Mouse (Mus musculus) embryonic facial prominence, embryonic 11.5 days (tissue): ENCODE data around the gene Jag2. TPM values are rescaled to one million over a fixed set of nuclear protein-coding genes. Genes with fewer than 3 reads are reported as not detected.
A peak's percentile ranks its signal among the peaks of the same experiment; 100 is the strongest.

Source experiments
- ATAC-seq: fragments of 200-750 bp; cut with Nextera tagmentation; replicated peaks from 2 replicates; pipeline ENCODE4 v1.8.0; 2017; ENCODE audit warnings: low read depth; ENCODE audit not compliant: insufficient number of reproducible peaks, low FRiP score, low TSS enrichment
- DNase-seq: peaks from one replicate; pipeline ENCODE4 v3.0.0-alpha.2; 2015; ENCODE audit warnings: low spot score
- H3K27ac ChIP-seq: fragments of 300-500 bp; sonication (generic); replicated peaks from 2 replicates; pipeline ENCODE4 v1.5.1; 2014; ENCODE audit warnings: mild to moderate bottlenecking, low read depth, low read length, control low read depth
- H3K27me3 ChIP-seq: fragments of 300-500 bp; sonication (generic); 2 replicates; pipeline ENCODE4 v1.6.1; 2014; ENCODE audit warnings: mild to moderate bottlenecking, low read length, moderate library complexity, mixed read lengths; ENCODE audit not compliant: control insufficient read depth, insufficient read depth
- H3K36me3 ChIP-seq: fragments of 300-500 bp; sonication (generic); replicated peaks from 2 replicates; pipeline ENCODE4 v1.6.1; 2014; ENCODE audit warnings: low read depth, mild to moderate bottlenecking, low read length, moderate library complexity, mixed read lengths; ENCODE audit not compliant: control insufficient read depth, insufficient read depth
- H3K4me1 ChIP-seq: fragments of 300-500 bp; sonication (generic); 2 replicates; pipeline ENCODE4 v1.6.1; 2014; ENCODE audit warnings: low read length, mixed read lengths; ENCODE audit not compliant: control insufficient read depth, insufficient read depth
- H3K4me2 ChIP-seq: fragments of 300-500 bp; sonication (generic); 2 replicates; pipeline ENCODE4 v1.6.1; 2014; ENCODE audit warnings: low read depth, mild to moderate bottlenecking, control low read depth, low read length, moderate library complexity
- H3K4me3 ChIP-seq: fragments of 300-500 bp; sonication (generic); 2 replicates; pipeline ENCODE4 v1.5.1; 2014; ENCODE audit warnings: low read depth, low read length, control low read depth
- H3K9ac ChIP-seq: fragments of 300-500 bp; sonication (generic); replicated peaks from 2 replicates; pipeline ENCODE4 v1.6.1; 2014; ENCODE audit warnings: mild to moderate bottlenecking, control low read depth, low read length
- H3K9me3 ChIP-seq: fragments of 300-500 bp; sonication (generic); replicated peaks from 2 replicates; pipeline ENCODE4 v1.6.1; 2016; ENCODE audit warnings: mild to moderate bottlenecking, low read length, inconsistent platforms, mixed read lengths; ENCODE audit not compliant: control insufficient read depth
- WGBS: fragments of 180-500 bp; shearing (Covaris S2); extraction: QIAGEN DNeasy Blood & Tissue Kit; methylation state at CpG from one replicate; pipeline ENCODE4 v1.1.7; 2014; 5-methylcytosine and 5-hydroxymethylcytosine counted together
- polyA plus RNA-seq: library from polyadenylated mRNA; unstranded; fragments of >200 nt; fragmentation: Nextera tagmentation; extraction: Ambion mirVana; gene quantifications from 2 replicates; pipeline ENCODE4 v1.2.1, GENCODE M21; 2014

The Jag2 gene
- polyA plus RNA-seq, 1 experiment from 2014 or later: 3.5 TPM

- H3K27me3 ChIP-seq: no peaks in the 10 kb centered on the region
- H3K4me1 ChIP-seq: no peaks in the 10 kb centered on the region; the same call in 1 of the 2 replicates
- H3K27ac ChIP-seq: peak overlapping the region; percentile 30
- ATAC-seq: peak; percentile 84
- WGBS: under 1% methylated on average over 58 of the region's 58 CpGs
- peak overlapping the region; percentile 78 for H3K4me2 ChIP-seq
- peak; percentile 95 for DNase-seq
- H3K9ac ChIP-seq: peak overlapping the region; percentile 75
- H3K36me3 ChIP-seq: no peaks in the 10 kb centered on the region
- peak overlapping the region; percentile 42 for H3K4me3 ChIP-seq
- H3K9me3 ChIP-seq: no peaks in the 10 kb centered on the region
Measured at GRCm38 (mm10) chr12:112950040-112950760, 20.6 kb upstream of the Jag2 start.

- Histone ChIP-seq H3K4me1 (no peaks in the 10 kb centered on the region; the same call in 1 of the 2 replicates), H3K36me3 (no peaks in the 10 kb centered on the region), H3K27ac (no peak overlapping the region), H3K9ac (no peak overlapping the region), H3K27me3 (no peaks in the 10 kb centered on the region), H3K4me2 (no peak overlapping the region), H3K4me3 (no peak overlapping the region), H3K9me3 (no peaks in the 10 kb centered on the region)
- ATAC-seq (no peak), DNase-seq (peak; percentile 28)
- 19% methylated on average over 4 of the region's 4 CpGs for WGBS
Measured at GRCm38 (mm10) chr12:112947307-112947706, 17.7 kb upstream of the Jag2 start.

- Histone ChIP-seq H3K36me3 (no peaks in the 10 kb centered on the region), H3K27me3 (no peaks in the 10 kb centered on the region; the same call in 1 of the 2 replicates), H3K27ac (no peak overlapping the region), H3K4me3 (no peak overlapping the region), H3K4me1 (no peaks in the 10 kb centered on the region), H3K4me2 (no peak overlapping the region), H3K9me3 (no peaks in the 10 kb centered on the region), H3K9ac (no peak overlapping the region)
- ATAC-seq (no peak), DNase-seq (no peak)
- WGBS: 74% methylated on average over 2 of the region's 2 CpGs
Measured at GRCm38 (mm10) chr12:112943669-112944068, 14.1 kb upstream of the Jag2 start.

- H3K4me2 ChIP-seq: peak within 1 kb of the TSS; percentile 62
- peak within 1 kb of the TSS; percentile 75 for H3K4me3 ChIP-seq
- H3K9me3 ChIP-seq: no peaks in the 10 kb centered on the region
- no peaks in the 10 kb centered on the region; the same call in 1 of the 2 replicates for H3K27me3 ChIP-seq
- H3K36me3 ChIP-seq: no peaks in the 10 kb centered on the region
- peak within 1 kb of the TSS; percentile 35 for H3K27ac ChIP-seq
- no peaks in the 10 kb centered on the region for H3K4me1 ChIP-seq
- 1% methylated on average over 52 of the region's 58 CpGs for WGBS
- DNase-seq (peak; percentile 82), ATAC-seq (peak; percentile 66)
- peak within 1 kb of the TSS; percentile 81 for H3K9ac ChIP-seq
Measured at GRCm38 (mm10) chr12:112941776-112942713, 12.5 kb upstream of the Jag2 start, which contains the start of gene Nudt14. Nudt14 (minus strand) TSS chr12:112942124.

- H3K27me3 ChIP-seq: no peaks in the 10 kb centered on the region; the same call in 1 of the 2 replicates
- H3K9me3 ChIP-seq: no peaks in the 10 kb centered on the region
- WGBS: 49% methylated on average over 10 of the region's 10 CpGs
- ATAC-seq (no peak; the same call in 1 of the 2 replicates), DNase-seq (no peak)
- no peak overlapping the region for H3K27ac ChIP-seq
- H3K4me3 ChIP-seq: peak overlapping the region; percentile 75
- H3K4me1 ChIP-seq: no peaks in the 10 kb centered on the region
- peak overlapping the region; percentile 62 for H3K4me2 ChIP-seq
- H3K9ac ChIP-seq: no peak overlapping the region; the same call in 1 of the 2 replicates
- H3K36me3 ChIP-seq: no peaks in the 10 kb centered on the region
Measured at GRCm38 (mm10) chr12:112941156-112941775, 11.7 kb upstream of the Jag2 start.

- H3K27ac ChIP-seq: no peak overlapping the region
- H3K4me1 ChIP-seq: no peaks in the 10 kb centered on the region
Measured at GRCm38 (mm10) chr12:112940710-112941109, 11.1 kb upstream of the Jag2 start.

GRCm38 (mm10) chr12:112940238-112940637 is 10.7 kb upstream of the Jag2 start:
- no peak overlapping the region for H3K27ac ChIP-seq
- H3K4me3 ChIP-seq: no peak overlapping the region
- no peaks in the 10 kb centered on the region; the same call in 1 of the 2 replicates for H3K27me3 ChIP-seq
- ATAC-seq (no peak), DNase-seq (no peak)
- H3K36me3 ChIP-seq: no peaks in the 10 kb centered on the region
- no peaks in the 10 kb centered on the region for H3K4me1 ChIP-seq
- no peaks in the 10 kb centered on the region for H3K9me3 ChIP-seq
- 86% methylated on average over 4 of the region's 4 CpGs for WGBS
- H3K9ac ChIP-seq: no peak overlapping the region; the same call in 1 of the 2 replicates
- no peak overlapping the region for H3K4me2 ChIP-seq

More at GRCm38 (mm10) chr12:112940710-112941109, 11.1 kb upstream of the Jag2 start:
- H3K9ac ChIP-seq: no peak overlapping the region
- no peaks in the 10 kb centered on the region for H3K36me3 ChIP-seq
- no peak for ATAC-seq
- H3K9me3 ChIP-seq: no peaks in the 10 kb centered on the region
- no peak for DNase-seq
- H3K27me3 ChIP-seq: no peaks in the 10 kb centered on the region; the same call in 1 of the 2 replicates
- WGBS: 78% methylated on average over 9 of the region's 9 CpGs
- no peak overlapping the region for H3K4me2 ChIP-seq
- H3K4me3 ChIP-seq: no peak overlapping the region
